Mouse (Mus musculus) inflammation-experienced regulatory T-cells, adult 6 months (primary cell): ENCODE measurements at regions not wholly inside any gene's neighbourhood (a gene's known extent, or its start where the extent isn't known, plus 50 kb on each side); places are given as distances from the start of the nearest gene placed in this dataset.
"Not testable (repeated sequence)": the region's sequence is repeated elsewhere in the genome, so short reads cannot be mapped to it uniquely, and the experiment has no call there.

Experiments used
- ATAC-seq: one replicate; pipeline ENCODE4 v1.8.0; 2017

DNA sequence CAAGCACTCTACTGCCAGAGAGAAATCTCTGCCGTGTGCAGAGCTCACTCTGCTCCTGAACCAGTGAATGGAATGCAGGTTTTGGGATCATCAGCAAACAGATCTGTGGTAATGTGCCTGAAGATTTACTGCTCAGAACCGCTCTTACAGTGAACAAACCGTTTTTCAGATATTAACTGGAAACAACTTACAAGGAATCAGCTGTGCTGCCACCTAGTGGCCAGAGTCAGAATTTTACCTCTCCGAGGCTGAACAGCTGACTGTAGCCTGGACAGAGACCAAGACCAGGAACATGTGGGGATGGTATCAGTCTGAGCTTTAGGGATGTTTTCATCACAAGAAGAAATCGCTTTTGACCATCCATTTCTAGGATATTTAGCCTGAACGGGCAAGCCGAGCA lies 65.3 kb downstream of the Gm15023 start:
- ATAC-seq: not testable (repeated sequence)

DNA sequence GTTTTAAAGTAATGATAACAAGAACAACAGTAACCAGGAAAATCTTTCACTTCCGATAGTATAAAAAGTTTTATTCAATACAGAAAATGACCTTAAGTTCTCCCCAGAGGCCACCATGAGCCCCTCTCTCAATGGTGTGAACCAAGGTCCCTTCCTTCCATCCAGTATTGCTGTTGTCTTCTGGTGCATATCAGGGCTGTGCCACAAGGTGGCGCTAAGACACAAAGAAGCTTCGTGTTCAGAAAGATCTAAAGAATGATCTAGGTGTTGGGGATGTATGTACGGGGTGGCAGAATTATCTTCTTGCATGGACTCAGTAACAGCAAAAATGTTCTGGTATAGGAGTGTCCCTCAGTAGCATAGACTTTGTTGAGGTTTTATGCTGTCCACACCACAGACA lies 66.6 kb downstream of the Gm15023 start:
- not testable (repeated sequence) for ATAC-seq

DNA sequence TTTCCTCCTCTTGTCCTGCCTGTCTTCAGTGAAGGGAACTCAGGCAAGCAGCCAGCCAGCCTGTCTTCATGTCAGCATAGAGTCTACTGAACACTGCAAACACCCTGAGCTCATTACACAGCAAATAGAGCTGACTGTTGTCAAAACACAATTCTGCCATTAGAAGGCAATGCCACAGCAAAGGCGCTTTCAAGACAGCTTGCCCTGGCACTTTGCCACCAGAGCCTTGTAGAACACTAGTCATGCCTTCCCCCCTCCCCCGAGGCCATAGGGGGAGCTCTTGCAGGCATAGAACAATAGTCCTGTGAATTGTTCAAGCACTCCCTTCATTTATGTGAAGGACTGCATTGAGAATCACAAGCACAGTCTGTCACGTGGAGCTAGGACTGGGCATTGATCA lies 75.8 kb downstream of the Gm15023 start:
- no peak for ATAC-seq

DNA sequence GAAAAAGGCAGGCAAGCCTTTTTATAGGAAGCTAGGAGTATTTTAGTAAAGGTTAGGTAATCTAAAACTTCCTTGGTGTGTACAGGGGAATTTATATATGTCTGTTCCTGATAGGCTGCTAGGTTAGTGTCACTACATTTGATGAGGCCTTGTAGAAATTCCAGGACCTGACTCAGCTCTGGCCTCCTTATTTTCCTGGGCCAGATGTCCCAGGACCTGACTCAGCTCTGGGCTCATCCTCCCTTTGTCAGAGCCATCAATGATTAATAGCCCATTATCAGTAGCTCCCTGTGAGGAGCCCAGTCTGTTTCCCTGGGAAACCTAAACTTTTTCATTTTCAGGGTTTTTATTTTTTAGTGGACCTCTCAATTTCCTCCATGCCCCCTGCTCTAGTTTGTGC lies 79.3 kb downstream of the Gm15023 start:
- ATAC-seq: no peak

DNA sequence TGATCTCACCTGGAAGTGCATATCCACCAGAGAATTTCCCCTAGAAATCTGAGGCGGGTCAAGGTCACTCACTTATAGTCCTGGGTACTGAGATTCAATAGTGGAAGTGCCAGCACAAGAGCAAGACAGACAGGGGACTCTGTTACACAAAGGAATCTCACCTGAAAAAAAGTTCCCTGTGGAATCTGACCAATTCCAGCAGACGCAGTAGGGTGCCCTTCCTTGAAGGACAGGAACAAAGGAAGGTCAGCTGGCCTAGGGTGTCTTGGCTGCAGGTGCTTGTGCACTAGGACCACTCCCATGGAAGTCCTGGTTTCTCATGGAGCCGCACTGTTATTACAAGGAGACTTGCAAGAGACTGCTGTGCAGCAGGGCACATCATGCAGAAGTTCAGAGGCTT lies 81.2 kb downstream of the Gm15023 start:
- ATAC-seq: no peak

DNA sequence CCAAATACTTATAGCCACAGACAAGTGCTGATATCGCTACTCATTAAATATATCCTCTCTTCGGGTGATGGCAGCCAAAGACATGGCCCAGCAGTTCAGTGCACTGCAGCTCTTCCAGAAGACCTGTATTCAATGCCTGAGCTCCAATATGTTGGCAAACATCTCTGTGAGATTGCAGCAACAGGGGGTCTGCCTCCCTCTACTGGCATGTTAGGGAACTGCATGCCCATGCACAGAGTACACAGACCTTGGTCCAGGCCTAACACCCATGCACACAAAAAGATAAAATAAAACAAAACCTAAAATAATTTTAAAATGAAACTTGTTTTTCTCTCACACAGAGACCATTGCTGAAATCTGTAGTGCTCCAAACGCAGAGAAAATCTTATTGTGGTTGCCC lies 82.1 kb upstream of the Zmat1 start:
- peak; percentile 76 for ATAC-seq

DNA sequence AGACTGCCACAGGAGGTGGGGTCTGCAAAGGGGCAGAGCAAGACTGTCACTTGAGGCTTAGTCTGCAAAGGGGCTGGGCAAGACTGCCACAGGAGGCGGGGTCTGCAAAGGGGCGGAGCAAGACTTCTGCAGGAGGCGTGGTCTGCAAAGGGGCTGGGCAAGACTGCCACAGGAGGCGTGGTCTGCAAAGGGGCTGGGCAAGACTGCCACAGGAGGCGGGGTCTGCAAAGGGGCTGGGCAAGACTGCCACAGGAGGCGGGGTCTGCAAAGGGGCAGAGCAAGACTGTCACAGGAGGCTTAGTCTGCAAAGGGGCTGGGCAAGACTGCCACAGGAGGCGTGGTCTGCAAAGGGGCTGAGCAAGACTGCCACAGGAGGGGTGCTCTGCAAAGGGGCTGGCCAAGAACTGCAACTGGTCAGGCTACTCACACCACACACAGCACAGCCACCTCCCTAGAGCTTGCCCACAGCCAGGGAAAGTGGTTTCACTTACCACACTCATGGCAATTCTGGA lies 78.1 kb upstream of the Zmat1 start:
- ATAC-seq: not testable (repeated sequence)

DNA sequence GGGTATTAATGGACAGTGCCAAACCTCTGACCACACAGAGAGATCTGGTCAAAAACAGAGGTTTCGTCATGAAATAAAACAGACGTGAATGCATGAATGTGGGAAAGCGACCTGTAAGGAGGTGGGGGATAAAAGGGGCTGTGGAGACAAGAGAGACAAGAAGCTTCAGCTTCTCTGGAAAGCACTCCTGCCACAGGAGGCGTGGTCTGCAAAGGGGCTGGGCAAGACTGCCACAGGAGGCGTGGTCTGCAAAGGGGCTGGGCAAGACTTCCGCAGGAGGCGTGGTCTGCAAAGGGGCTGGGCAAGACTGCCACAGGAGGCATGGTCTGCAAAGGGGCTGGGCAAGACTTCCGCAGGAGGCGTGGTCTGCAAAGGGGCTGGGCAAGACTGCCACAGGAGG lies 77.6 kb upstream of the Zmat1 start:
- not testable (repeated sequence) for ATAC-seq

DNA sequence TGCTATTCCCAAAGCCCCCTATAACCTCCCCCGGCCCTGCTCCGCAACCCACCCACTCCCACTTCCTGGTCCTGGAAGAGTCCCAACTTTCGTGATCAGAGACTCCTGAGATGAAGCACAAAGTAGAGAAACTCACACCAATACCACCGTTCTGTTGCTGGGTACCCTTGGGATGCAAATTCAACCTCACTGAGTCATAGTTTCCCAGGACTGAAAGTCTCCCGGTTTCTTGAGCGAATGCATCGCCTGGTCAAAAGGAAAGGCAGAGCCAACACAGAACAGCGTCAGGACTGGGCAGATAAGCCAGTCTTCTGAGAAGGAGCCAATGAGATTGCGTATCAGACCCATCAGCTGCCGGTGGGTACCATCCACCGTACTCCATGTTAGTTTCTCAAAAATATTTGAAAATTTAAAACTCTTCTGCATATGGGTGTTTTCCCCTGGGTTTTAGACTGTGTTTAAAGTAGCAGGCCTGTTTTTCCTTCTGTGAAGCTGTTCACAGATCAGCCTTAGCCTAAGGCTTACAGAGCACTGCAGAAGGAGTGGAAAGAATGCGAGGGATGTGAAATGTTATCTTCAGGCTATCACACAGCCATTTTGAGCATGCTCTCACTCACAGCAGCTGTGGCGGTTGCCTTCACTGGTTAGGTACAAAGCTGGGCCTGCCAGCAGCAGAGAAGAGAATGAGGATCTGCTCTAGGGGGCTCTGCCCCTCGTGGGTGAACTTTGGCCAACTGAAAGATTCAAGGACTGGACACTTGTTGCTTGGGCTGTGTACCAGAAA lies 77.0 kb upstream of the Zmat1 start:
- ATAC-seq: not testable (repeated sequence)

DNA sequence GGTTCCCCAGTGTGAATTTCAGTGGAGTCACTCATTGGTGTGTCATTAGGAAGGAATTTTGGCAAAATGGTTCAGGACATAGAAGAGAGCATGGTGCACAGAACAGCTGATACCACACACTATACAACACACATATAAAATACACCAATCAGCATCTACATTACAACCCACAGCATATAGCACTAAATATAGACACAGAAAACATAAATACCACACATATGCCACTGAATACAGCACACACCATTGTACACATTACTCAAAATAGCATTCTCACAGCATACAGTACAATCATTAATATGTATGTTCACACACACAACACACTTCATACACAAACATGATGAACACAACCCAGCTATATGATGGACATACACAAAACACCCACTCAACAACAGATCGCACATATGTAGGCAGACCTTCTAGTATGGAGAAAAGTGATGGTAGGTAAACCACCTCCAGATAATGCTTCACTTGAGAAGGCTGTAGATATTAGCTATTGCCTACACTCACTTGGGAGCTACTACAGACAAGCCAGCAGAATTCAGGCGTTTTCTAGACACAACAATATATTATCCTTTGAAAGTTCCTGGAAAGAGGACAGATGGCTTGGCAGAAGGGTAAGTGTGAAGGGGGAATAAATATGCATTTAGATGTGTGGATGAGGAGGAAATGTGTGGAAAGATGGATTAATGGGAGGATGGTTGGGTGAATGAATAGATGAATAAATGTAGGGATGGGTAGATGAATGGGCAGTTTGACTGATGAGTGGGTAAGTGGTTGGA lies 71.6 kb upstream of the Zmat1 start:
- ATAC-seq: no peak

DNA sequence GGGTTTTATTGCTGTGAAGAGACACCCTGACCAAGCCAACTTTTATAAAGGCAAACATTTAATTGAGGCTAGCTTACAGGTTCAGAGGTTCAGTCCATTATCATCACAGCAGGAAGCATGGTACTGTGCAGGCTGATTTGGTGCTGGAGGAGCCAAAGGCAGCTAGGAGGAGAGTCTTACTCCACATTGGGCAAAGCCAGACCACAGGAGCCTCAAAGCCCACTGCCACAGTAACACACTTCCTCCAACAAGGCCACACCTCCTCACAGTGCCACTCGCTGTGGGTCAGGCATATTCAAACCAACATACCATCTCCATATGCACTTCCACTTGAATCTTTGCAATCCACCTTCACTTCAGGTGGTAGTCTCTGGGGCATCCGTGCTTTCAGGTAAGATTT lies 70.4 kb upstream of the Zmat1 start:
- no peak for ATAC-seq

DNA sequence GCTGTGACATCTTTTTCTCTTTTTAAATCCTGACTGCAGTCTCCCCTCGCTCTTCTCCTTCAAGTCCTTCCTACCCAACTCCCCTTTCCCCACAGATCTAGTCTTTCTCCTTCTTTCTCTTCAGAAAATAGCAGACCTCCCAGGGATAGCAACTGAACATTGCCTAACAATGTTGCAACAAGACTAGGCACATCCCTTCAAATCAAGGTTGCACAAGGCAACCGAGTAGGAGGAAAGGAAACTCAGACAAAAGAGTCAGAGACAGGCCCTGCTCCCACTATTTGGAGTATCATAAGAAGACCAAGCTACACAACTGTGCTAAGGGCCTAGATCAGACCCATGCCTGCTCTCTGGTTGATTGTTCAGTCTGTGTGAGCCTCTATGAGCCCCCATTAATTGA lies 66.9 kb upstream of the Zmat1 start:
- no peak for ATAC-seq

DNA sequence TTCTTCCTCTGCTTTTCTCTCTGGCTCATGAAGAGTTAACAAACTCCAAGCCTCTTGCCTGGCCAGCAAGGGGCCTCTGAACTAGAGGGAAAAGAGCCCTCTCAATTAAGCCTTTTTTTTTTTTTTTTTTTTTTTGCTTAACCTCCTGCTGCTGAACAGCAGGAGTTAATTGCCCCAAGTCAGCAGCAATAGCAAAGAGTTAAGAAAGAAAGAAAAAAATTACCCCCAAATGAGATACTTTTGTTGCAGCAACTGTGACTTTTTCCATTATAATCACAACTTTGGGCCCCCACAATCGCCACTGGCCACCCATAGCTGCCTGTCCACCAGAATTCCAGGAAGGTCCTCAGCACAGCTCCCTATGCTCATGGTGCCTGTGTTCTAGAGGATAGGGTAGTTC lies 60.4 kb upstream of the Zmat1 start:
- ATAC-seq: no peak

DNA sequence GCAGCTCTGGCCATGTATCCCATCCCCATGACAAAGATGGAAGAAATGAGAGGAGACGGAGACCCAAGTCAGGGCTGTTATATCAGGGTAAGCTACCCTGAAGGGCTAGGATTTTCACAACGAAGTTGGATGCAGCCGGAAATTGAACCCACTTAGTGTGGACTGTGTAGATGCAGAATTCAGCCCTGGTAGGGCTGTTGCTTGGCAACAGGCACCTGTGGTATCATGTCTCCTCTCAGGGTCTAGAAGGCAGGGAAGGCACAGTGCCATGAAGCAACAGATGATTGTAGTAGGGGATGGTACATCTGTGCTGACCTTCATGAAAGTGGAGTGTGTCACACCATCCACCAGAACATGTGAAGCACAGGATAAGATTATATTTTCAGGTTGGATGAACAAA lies 51.2 kb upstream of the Zmat1 start:
- no peak for ATAC-seq

DNA sequence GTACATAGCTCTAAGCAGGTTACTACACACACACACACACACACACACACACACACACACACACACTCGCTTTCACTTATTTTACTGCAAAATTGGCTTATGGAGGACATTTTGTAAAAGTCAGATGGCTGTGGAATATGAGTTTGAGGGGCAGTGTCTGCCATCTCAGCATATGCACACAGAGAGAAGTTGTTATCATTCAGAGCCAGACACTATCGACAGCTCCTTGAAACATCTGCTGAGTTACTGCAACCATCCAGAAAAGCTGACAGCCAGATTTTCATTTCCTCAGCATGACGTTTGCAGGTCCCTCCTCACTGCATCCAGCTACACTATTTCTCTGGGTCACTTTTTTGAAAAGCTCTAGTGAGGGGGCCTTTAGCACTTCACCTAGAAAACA lies 49.9 kb upstream of the Zmat1 start:
- no peak for ATAC-seq
